In the genomic region with DNA sequence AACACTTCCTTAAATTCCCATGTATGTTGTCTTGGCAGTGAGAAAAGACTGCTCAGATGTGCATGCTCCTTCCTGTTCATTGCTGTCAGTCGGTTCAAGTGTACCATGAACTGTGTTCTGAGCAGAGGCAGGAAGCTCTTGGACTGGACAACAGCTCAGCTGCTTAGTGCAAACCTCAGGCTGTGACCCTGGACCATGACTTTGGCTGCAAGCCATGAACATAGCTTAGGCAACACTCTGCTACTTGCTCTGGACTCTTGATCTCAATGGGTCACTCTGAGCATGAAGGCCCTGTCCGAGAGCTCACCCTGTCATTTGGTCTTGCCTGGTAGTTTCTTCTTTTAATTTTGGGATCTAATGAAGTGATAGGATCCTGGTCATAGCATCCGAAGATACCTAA, we compare ENCODE assay signal across 13 mouse cellular contexts. TPM values are rescaled to one million over a fixed set of nuclear protein-coding genes. Genes with fewer than 3 reads are reported as not detected.
DNase-seq lines count a peak whose midpoint lies in the region; ATAC-seq and TF ChIP-seq lines count a peak whose summit lies in the region.
"Had no signal": no experiment of that assay in that cellular context is flagged by ENCODE, and none has a peak within 500 bp of the region (broad histone marks: within the 10 kb centered on the region; RNA-seq: fewer than 3 reads in every experiment).

No protein-coding gene starts in this region.

- no peak for TF ChIP-seq POLR2A in kidney, adult 2 months (IDR thresholded peaks at IDR 0.05; ENCODE audit: low read depth, low read length)

- H3K9me3 ChIP-seq in kidney, embryonic 16.5 days (ENCODE audit: low read length): no peaks in the 10 kb centered on the region
- H3K9me3 ChIP-seq in liver, postnatal 0 days (ENCODE audit: low read length): no peaks in the 10 kb centered on the region
- H3K9me3 ChIP-seq in forebrain, embryonic 14.5 days (replicated peaks; ENCODE audit: control insufficient read depth, low read length): no peaks in the 10 kb centered on the region
- no peaks in the 10 kb centered on the region for H3K9me3 ChIP-seq in neural tube, embryonic 15.5 days (replicated peaks)
- H3K9me3 ChIP-seq: heart, embryonic 13.5 days; hindbrain, embryonic 12.5 days had no signal

- peaks cover 2% of the 10 kb centered on the region; the same call in 1 of the 2 replicates for H3K4me1 ChIP-seq in kidney, adult 2 months (ENCODE audit: control insufficient read depth, insufficient read depth, low read length)
- no peaks in the 10 kb centered on the region for H3K4me1 ChIP-seq in kidney, embryonic 16.5 days (ENCODE audit: insufficient read depth, low read length)
- H3K4me1 ChIP-seq in liver, postnatal 0 days (ENCODE audit: insufficient read depth): no peaks in the 10 kb centered on the region
- H3K4me1 ChIP-seq in forebrain, embryonic 14.5 days (ENCODE audit: control insufficient read depth, insufficient read depth, low read length): no peaks in the 10 kb centered on the region
- no peaks in the 10 kb centered on the region; the same call in 1 of the 2 replicates for H3K4me1 ChIP-seq in neural tube, embryonic 15.5 days

- no peak overlapping the region for H3K27ac ChIP-seq in kidney, adult 2 months (ENCODE audit: insufficient read depth, low read depth, low read length)
- no peak overlapping the region for H3K27ac ChIP-seq in kidney, embryonic 16.5 days (ENCODE audit: low read length)
- peak overlapping the region; percentile 76 for H3K27ac ChIP-seq in liver, postnatal 0 days (ENCODE audit: low read depth)
- H3K27ac ChIP-seq in forebrain, embryonic 14.5 days (ENCODE audit: low read depth, low read length): no peak overlapping the region
- no peak overlapping the region for H3K27ac ChIP-seq in neural tube, embryonic 15.5 days (replicated peaks)
- H3K27ac ChIP-seq: heart, embryonic 13.5 days; hindbrain, embryonic 12.5 days had no signal

- no peaks in the 10 kb centered on the region for H3K36me3 ChIP-seq in kidney, adult 2 months (ENCODE audit: control insufficient read depth, insufficient read depth, low read length)
- no peaks in the 10 kb centered on the region for H3K36me3 ChIP-seq in kidney, embryonic 16.5 days (ENCODE audit: insufficient read depth, low read length)
- no peaks in the 10 kb centered on the region for H3K36me3 ChIP-seq in liver, postnatal 0 days (replicated peaks; ENCODE audit: insufficient read depth, low read length)
- H3K36me3 ChIP-seq in forebrain, embryonic 14.5 days (ENCODE audit: control insufficient read depth, insufficient read depth, low read length): no peaks in the 10 kb centered on the region
- H3K36me3 ChIP-seq in neural tube, embryonic 15.5 days: no peaks in the 10 kb centered on the region
- H3K36me3 ChIP-seq: heart, embryonic 13.5 days; hindbrain, embryonic 12.5 days had no signal

- DNase-seq in kidney, adult 2 months: peak; percentile 96
- peak; percentile 53 for DNase-seq in kidney, postnatal 10 days
- peak; percentile 81 for DNase-seq in liver, postnatal 0 days
- peak; percentile 11 for DNase-seq in skeletal muscle tissue, adult 2 months (ENCODE audit: low read depth, low spot score)
- no peak for DNase-seq in forebrain, embryonic 14.5 days (ENCODE audit: low spot score)
- DNase-seq in gastrocnemius, postnatal 25 days: no peak
- DNase-seq: thymus, adult 18-20 months had no signal

- H3K4me2 ChIP-seq in kidney, embryonic 16.5 days (replicated peaks; ENCODE audit: low read depth, low read length): no peak overlapping the region
- H3K4me2 ChIP-seq in liver, postnatal 0 days (ENCODE audit: low read depth, low read length): 0 out of 2 replicates have a peak overlapping the region, but pooled peaks have one; percentile 13
- no peak overlapping the region for H3K4me2 ChIP-seq in forebrain, embryonic 14.5 days (ENCODE audit: low read length)
- no peak overlapping the region for H3K4me2 ChIP-seq in neural tube, embryonic 15.5 days
- H3K4me2 ChIP-seq: heart, embryonic 13.5 days; hindbrain, embryonic 12.5 days had no signal

- TF ChIP-seq CTCF in kidney, adult 2 months (conservative IDR thresholded peaks at IDR 0.05; ENCODE audit: insufficient read depth, insufficient read length, low read depth, low read length): no peak
- no peak for TF ChIP-seq CTCF in liver, postnatal 0 days (IDR thresholded peaks at IDR 0.05; ENCODE audit: low read depth)

- peak; percentile 15; the same call in 1 of the 2 replicates for TF ChIP-seq EP300 in liver, postnatal 0 days (IDR thresholded peaks at IDR 0.05; ENCODE audit: low read depth)

- no peak overlapping the region for H3K9ac ChIP-seq in kidney, embryonic 16.5 days (replicated peaks; ENCODE audit: low read length)
- no peak overlapping the region for H3K9ac ChIP-seq in liver, postnatal 0 days (replicated peaks)
- no peak overlapping the region for H3K9ac ChIP-seq in forebrain, embryonic 14.5 days (ENCODE audit: low read length)
- H3K9ac ChIP-seq in neural tube, embryonic 15.5 days (replicated peaks): no peak overlapping the region
- H3K9ac ChIP-seq: heart, embryonic 13.5 days; hindbrain, embryonic 12.5 days had no signal

- H3K27me3 ChIP-seq in kidney, adult 2 months (replicated peaks; ENCODE audit: control insufficient read depth, insufficient read depth, low read length): no peaks in the 10 kb centered on the region
- no peaks in the 10 kb centered on the region for H3K27me3 ChIP-seq in kidney, embryonic 16.5 days (ENCODE audit: insufficient read depth, low read length)
- H3K27me3 ChIP-seq in liver, postnatal 0 days (ENCODE audit: insufficient read depth, low read length): no peaks in the 10 kb centered on the region
- no peaks in the 10 kb centered on the region for H3K27me3 ChIP-seq in forebrain, embryonic 14.5 days (replicated peaks; ENCODE audit: control insufficient read depth, insufficient read depth, low read length)
- H3K27me3 ChIP-seq in neural tube, embryonic 15.5 days (replicated peaks): no peaks in the 10 kb centered on the region
- H3K27me3 ChIP-seq: heart, embryonic 13.5 days; hindbrain, embryonic 12.5 days had no signal

- ATAC-seq in kidney, embryonic 16.5 days (ENCODE audit: low FRiP score, low TSS enrichment): no peak
- peak; percentile 99 for ATAC-seq in liver, postnatal 0 days
- ATAC-seq in forebrain, embryonic 14.5 days: no peak
- ATAC-seq in neural tube, embryonic 15.5 days (ENCODE audit: low FRiP score): no peak
- ATAC-seq: activated CD4-positive, CD25-positive, alpha-beta regulatory T cell, adult 4 months had no signal

- 52% methylated on average over 3 of the region's 3 CpGs for WGBS in kidney, adult 2 months
- WGBS in kidney, embryonic 16.5 days: 78% methylated on average over 3 of the region's 3 CpGs
- 43% methylated on average over 3 of the region's 3 CpGs for WGBS in liver, postnatal 0 days (ENCODE audit: insufficient replicate concordance)
- WGBS in forebrain, embryonic 14.5 days: 93% methylated on average over 3 of the region's 3 CpGs
- 94% methylated on average over 3 of the region's 3 CpGs for WGBS in neural tube, embryonic 15.5 days

- H3K4me3 ChIP-seq in kidney, adult 2 months (ENCODE audit: insufficient read depth, low read depth, low read length): no peak overlapping the region
- no peak overlapping the region for H3K4me3 ChIP-seq in kidney, embryonic 16.5 days (ENCODE audit: low read length)
- H3K4me3 ChIP-seq in liver, postnatal 0 days (ENCODE audit: low read depth, low read length): no peak overlapping the region
- no peak overlapping the region for H3K4me3 ChIP-seq in forebrain, embryonic 14.5 days (ENCODE audit: low read depth, low read length)
- no peak overlapping the region for H3K4me3 ChIP-seq in neural tube, embryonic 15.5 days (replicated peaks)
- H3K4me3 ChIP-seq: heart, embryonic 13.5 days; hindbrain, embryonic 12.5 days had no signal

RNA-seq across cellular contexts. Expression of gene Adra1b, which starts 9.6 kb away (rescaled TPM):
- polyA plus RNA-seq in kidney, adult 2 months (2012; rRNA removed): 5.6 and 6.9 TPM in 2 replicates
- polyA plus RNA-seq in kidney, embryonic 16.5 days (2015; fragmentation: Nextera tagmentation; extraction: Ambion mirVana): 1.2 and 1.3 TPM in 2 replicates
- polyA plus RNA-seq in liver, postnatal 0 days (2015; fragmentation: Nextera tagmentation; extraction: Ambion mirVana): 6.4 and 6.6 TPM in 2 replicates
- 0.74 and 0.91 TPM in 2 replicates for polyA plus RNA-seq in forebrain, embryonic 14.5 days (2014; fragmentation: Nextera tagmentation; extraction: Ambion mirVana)
- under 1 TPM; 0.20 to 0.70 TPM for total RNA-seq in gastrocnemius, postnatal 25 days (2021)
- 12.2 and 16.4 TPM in 2 replicates for polyA plus RNA-seq in neural tube, embryonic 15.5 days (2015; fragmentation: Nextera tagmentation; extraction: Ambion mirVana)
- total RNA-seq: megakaryocyte, adult 5-6 weeks had no signal
- polyA plus RNA-seq: activated CD4-positive, CD25-positive, alpha-beta regulatory T cell, adult 4 months had no signal

Comparison
In these comparisons a context has a peak if more than half of its experiments do, and no peak if none do; other contexts are left out.
1. DNase-seq: peak in kidney, adult 2 months (single experiment), kidney, postnatal 10 days (single experiment), liver, postnatal 0 days (single experiment) and skeletal muscle tissue, adult 2 months (single experiment); none in forebrain, embryonic 14.5 days (single experiment) and gastrocnemius, postnatal 25 days (single experiment).